Mouse (Mus musculus) limb, embryonic 14.5 days (tissue): Measurements from ENCODE around the gene Acaca. TPM values are rescaled to one million over a fixed set of nuclear protein-coding genes. Genes with fewer than 3 reads are reported as not detected.

Experiments
- ATAC-seq: fragments of 200-750 bp; cut with Nextera tagmentation; 2 replicates; pipeline ENCODE4 v1.8.0; 2017; ENCODE audit warnings: low read depth, moderate number of reproducible peaks, moderate TSS enrichment; ENCODE audit not compliant: low FRiP score
- DNase-seq: peaks from one replicate; pipeline ENCODE4 v3.0.0-alpha.2; 2015; ENCODE audit warnings: low spot score
- H3K27ac ChIP-seq: fragments of 300-500 bp; sonication (generic); replicated peaks from 2 replicates; pipeline ENCODE4 v1.5.1; 2014; ENCODE audit warnings: low read depth, mild to moderate bottlenecking, low read length, moderate library complexity, mixed read lengths
- H3K27me3 ChIP-seq: fragments of 300-500 bp; sonication (generic); 2 replicates; pipeline ENCODE4 v1.6.1; 2014; ENCODE audit warnings: low read length, mixed read lengths; ENCODE audit not compliant: control insufficient read depth, insufficient read depth
- H3K36me3 ChIP-seq: fragments of 300-500 bp; sonication (generic); 2 replicates; pipeline ENCODE4 v1.6.1; 2014; ENCODE audit warnings: mild to moderate bottlenecking, low read length, moderate library complexity, mixed read lengths; ENCODE audit not compliant: control insufficient read depth, insufficient read depth
- H3K4me1 ChIP-seq: fragments of 300-500 bp; sonication (generic); 2 replicates; pipeline ENCODE4 v1.6.1; 2014; ENCODE audit warnings: antibody characterized with exemption, low read length, mixed read lengths; ENCODE audit not compliant: control insufficient read depth, insufficient read depth
- H3K4me2 ChIP-seq: fragments of 300-500 bp; sonication (generic); replicated peaks from 2 replicates; pipeline ENCODE4 v1.6.1; 2014; ENCODE audit warnings: low read depth, mild to moderate bottlenecking, low read length, moderate library complexity; ENCODE audit not compliant: severe bottlenecking
- H3K4me3 ChIP-seq: fragments of 300-500 bp; sonication (generic); replicated peaks from 2 replicates; pipeline ENCODE4 v1.5.1; 2014; ENCODE audit warnings: low read length
- H3K9ac ChIP-seq: fragments of 300-500 bp; sonication (generic); 2 replicates; pipeline ENCODE4 v1.6.1; 2014; ENCODE audit warnings: mild to moderate bottlenecking, low read depth, low read length, moderate library complexity; ENCODE audit not compliant: severe bottlenecking
- H3K9me3 ChIP-seq: fragments of 300-500 bp; sonication (generic); 2 replicates; pipeline ENCODE4 v1.6.1; 2016; ENCODE audit warnings: low read length; ENCODE audit not compliant: control insufficient read depth
- POLR2A ChIP-seq: fragments of 200-500 bp; IDR thresholded peaks from 2 replicates; pipeline ENCODE4 v1.8.0; 2012; ENCODE audit warnings: inconsistent platforms, mild to moderate bottlenecking, moderate library complexity, borderline replicate concordance; ENCODE audit not compliant: insufficient read depth, insufficient read length; ENCODE audit errors: extremely low read depth
- WGBS: fragments of 180-500 bp; shearing (Covaris S2); extraction: QIAGEN DNeasy Blood & Tissue Kit; methylation state at CpG from one replicate; pipeline ENCODE4 v1.1.7; 2014; 5-methylcytosine and 5-hydroxymethylcytosine counted together
- polyA plus RNA-seq, 2 experiments: library from polyadenylated mRNA; depleted of rRNA in 1 of 2; stranded (reverse) in 1 of 2; unstranded in 1 of 2; fragments of >200 nt; fragmentation: Nextera tagmentation in 1 of 2; extraction: Ambion mirVana in 1 of 2; gene quantifications; 2 replicates each; pipeline versions ENCODE4 v1.2.1 to v1.2.3; 2012 to 2014

The Acaca gene
- polyA plus RNA-seq, 2 experiments = 18.2 to 20.3 TPM

DNA sequence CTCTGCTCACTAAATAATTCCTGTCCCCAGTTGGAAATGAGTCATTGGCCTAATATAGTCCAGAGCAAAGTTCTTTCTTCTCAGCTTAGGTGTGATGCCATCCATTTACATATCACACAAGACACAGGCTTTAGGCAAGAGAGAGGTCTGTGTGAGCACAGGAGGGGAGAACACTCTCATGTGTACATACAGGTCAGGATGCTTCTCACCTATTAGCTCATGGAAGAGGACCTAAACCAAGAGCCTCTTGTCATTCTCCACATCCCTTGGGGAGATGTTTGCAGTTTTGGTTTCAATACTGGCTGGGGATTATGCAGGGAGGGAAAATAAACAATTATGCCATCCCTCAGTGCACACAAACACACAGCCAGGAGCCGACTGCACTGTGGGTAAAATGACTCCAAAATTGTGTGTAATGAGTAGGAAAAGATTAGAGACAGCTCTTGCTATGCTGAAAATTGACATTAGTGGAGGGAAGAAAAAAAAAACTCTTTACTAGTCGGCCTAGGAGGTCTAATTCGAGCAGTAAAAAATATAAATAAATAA lies 246.6 kb downstream of the Acaca start:
- Histone ChIP-seq H3K4me1 (no peaks in the 10 kb centered on the region), H3K4me3 (no peak overlapping the region), H3K9me3 (no peaks in the 10 kb centered on the region), H3K27me3 (no peaks in the 10 kb centered on the region), H3K27ac (no peak overlapping the region), H3K9ac (no peak overlapping the region), H3K4me2 (no peak overlapping the region), H3K36me3 (peaks cover 23% of the 10 kb centered on the region)
- DNase-seq (no peak), ATAC-seq (no peak)
- TF ChIP-seq POLR2A = no peak
- 70% methylated on average over 3 of the region's 3 CpGs for WGBS

DNA sequence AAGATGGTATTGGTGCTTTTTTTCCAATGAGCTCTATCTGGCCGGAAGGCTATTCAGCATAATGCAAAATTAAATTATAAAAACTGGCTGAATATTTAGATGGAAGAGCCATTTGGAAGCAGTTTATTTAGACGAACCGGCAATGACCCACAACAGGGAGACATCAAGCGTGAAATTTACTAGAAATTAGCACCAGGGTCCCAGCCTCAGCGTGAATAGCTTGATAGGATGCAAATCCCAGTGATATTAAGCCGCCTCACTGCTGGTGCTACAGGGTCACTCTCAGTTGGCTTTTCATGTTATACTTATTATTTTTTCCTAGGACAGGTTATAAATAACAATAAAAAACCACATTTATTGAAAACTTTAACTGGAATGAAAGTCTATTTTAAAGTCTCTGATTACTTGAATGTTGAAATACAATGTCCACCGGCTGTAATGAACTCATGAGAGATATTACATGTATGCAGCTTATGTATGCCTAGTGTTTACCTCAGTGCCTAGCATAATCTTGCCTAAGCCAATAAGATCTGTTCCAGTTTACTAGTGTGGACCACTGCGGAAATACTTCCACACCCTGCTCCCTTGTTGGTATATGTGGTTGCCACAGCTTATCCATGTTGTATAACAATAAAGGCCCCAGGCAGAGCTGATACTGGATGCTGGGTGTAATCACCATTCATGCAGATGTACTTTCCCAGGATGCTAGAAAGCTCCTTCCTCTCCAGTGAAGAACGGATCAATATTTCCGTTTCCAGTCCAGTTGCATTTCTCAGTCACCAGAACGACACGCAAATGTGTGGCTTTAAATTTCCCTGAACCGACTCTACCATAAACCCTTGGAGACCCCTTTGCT lies 247.3 kb downstream of the Acaca start:
- H3K4me1 ChIP-seq = no peaks in the 10 kb centered on the region
- no peak overlapping the region for H3K27ac ChIP-seq
- 88% methylated on average over 13 of the region's 13 CpGs for WGBS
- H3K4me3 ChIP-seq = no peak overlapping the region
- no peak for ATAC-seq
- no peak overlapping the region for H3K4me2 ChIP-seq
- no peak for TF ChIP-seq POLR2A
- H3K36me3 ChIP-seq = peaks cover 29% of the 10 kb centered on the region
- DNase-seq = no peak
- H3K27me3 ChIP-seq = no peaks in the 10 kb centered on the region
- no peaks in the 10 kb centered on the region for H3K9me3 ChIP-seq
- no peak overlapping the region for H3K9ac ChIP-seq

DNA sequence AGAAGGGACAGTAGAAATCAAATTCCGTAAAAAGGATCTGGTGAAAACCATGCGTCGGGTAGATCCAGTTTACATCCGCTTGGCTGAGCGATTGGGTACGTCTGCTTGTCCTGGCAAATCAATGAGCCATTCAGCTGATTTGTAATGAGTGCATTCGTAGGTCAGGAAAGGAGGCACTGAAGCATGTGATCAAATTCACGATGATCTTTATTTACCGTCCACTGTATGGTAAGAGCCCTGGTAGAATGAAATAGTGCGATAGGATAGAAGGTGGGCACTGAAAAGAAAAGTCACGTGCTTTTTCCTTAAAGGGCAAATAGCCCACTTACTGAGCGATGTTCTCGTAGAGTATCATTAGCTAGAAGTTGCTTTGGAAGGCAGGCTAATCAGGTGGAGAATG lies 253.0 kb downstream of the Acaca start:
- H3K27me3 ChIP-seq = no peaks in the 10 kb centered on the region
- ATAC-seq (no peak), DNase-seq (no peak)
- no peak overlapping the region for H3K4me3 ChIP-seq
- no peaks in the 10 kb centered on the region for H3K9me3 ChIP-seq
- peaks cover 36% of the 10 kb centered on the region for H3K36me3 ChIP-seq
- TF ChIP-seq POLR2A = no peak
- H3K4me2 ChIP-seq = no peak overlapping the region
- WGBS = 90% methylated on average over 13 of the region's 13 CpGs
- H3K4me1 ChIP-seq = no peaks in the 10 kb centered on the region
- no peak overlapping the region for H3K9ac ChIP-seq
- no peak overlapping the region for H3K27ac ChIP-seq

DNA sequence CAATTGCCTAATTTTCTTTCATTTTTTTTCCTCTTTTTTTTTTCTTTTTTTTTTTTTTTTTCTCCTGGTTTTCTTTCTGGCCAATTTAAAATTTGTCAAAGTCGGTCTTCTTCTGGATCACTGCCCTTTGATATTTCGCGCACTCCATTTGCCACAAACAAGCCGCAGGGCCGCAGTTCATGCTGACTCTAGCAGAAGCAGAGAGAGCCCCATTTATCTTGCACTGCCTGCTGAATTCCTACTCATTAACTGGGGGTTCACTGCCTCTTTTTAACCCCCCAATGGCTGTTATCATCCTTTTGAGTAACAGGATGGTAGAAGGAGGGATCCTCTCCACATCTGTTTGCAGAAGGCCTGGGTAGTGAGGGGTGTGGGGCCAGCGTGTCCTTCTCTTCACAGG lies 254.4 kb downstream of the Acaca start:
- H3K4me2 ChIP-seq = no peak overlapping the region
- DNase-seq = no peak
- no peak for TF ChIP-seq POLR2A
- peaks cover 43% of the 10 kb centered on the region for H3K36me3 ChIP-seq
- H3K27ac ChIP-seq = no peak overlapping the region
- ATAC-seq = no peak
- H3K9ac ChIP-seq = no peak overlapping the region
- H3K4me1 ChIP-seq = no peaks in the 10 kb centered on the region
- no peaks in the 10 kb centered on the region for H3K9me3 ChIP-seq
- H3K27me3 ChIP-seq = no peaks in the 10 kb centered on the region
- H3K4me3 ChIP-seq = no peak overlapping the region
- 89% methylated on average over 6 of the region's 6 CpGs for WGBS

DNA sequence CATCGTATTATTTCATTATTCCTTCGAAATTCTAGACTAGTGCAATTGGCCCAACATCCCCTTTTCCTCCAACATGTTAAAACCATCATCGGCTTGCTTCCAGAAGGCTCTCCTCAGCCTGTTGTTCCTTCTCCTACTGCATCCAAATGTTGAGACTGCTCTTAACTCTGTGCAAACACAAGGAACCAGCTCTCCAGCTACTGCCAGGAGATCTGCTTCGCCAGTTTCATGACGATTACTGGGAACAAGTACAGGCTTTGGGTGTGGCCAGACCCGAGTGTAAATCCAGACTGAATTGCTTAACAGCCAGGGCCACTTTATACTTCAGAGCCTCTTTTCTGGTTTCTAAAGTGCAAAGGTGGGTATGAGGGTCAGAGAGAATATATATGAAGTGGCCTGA lies 259.9 kb downstream of the Acaca start:
- Histone ChIP-seq H3K27ac (no peak overlapping the region), H3K36me3 (peaks cover 43% of the 10 kb centered on the region), H3K4me3 (no peak overlapping the region), H3K9me3 (no peaks in the 10 kb centered on the region), H3K9ac (no peak overlapping the region), H3K4me2 (no peak overlapping the region), H3K27me3 (no peaks in the 10 kb centered on the region), H3K4me1 (no peaks in the 10 kb centered on the region; the same call in 1 of the 2 replicates)
- DNase-seq (peak; percentile 13), ATAC-seq (no peak)
- no peak for TF ChIP-seq POLR2A
- WGBS = 73% methylated on average over 6 of the region's 6 CpGs
